Mouse (Mus musculus): ENCODE results near the gene Osbpl10.

DNA sequence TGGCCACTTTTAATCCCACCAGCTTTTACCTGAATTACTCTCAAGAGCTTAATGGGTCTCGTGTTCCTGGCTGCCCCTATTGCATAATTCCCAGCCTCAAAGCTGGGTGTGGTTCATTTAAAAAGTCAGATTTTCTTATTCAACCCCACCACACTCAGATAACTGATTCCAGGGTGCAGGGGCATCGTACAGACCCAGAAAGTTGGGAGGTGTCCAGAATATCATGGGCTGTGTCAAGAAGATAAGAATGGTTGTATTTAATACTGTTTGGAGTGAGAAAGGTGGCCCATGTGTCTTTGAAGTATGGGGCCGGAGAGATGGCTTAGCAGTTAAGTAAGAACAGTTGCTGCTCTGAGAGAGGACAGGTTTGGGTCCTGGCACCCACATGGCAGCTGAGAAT lies 159.5 kb downstream of the Osbpl10 start:
- no peak for TF ChIP-seq CTCF (IDR thresholded peaks at IDR 0.05; ENCODE audit: insufficient read depth, low read length)
- TF ChIP-seq POLR2A (IDR thresholded peaks at IDR 0.05; ENCODE audit: borderline replicate concordance, extremely low read depth, low read depth, low read length): no peak

All from lung, adult 2 months (tissue).